Mouse (Mus musculus) heart, adult 9 months (tissue): ENCODE measurements around the gene Gtf3c5.

ENCODE experiments used
- DNase-seq, 2 experiments: peaks; one replicate each; pipeline ENCODE4 v3.0.0; 2022; ENCODE audit warnings: low spot score in 2 of 2

Gene Gtf3c5

DNA sequence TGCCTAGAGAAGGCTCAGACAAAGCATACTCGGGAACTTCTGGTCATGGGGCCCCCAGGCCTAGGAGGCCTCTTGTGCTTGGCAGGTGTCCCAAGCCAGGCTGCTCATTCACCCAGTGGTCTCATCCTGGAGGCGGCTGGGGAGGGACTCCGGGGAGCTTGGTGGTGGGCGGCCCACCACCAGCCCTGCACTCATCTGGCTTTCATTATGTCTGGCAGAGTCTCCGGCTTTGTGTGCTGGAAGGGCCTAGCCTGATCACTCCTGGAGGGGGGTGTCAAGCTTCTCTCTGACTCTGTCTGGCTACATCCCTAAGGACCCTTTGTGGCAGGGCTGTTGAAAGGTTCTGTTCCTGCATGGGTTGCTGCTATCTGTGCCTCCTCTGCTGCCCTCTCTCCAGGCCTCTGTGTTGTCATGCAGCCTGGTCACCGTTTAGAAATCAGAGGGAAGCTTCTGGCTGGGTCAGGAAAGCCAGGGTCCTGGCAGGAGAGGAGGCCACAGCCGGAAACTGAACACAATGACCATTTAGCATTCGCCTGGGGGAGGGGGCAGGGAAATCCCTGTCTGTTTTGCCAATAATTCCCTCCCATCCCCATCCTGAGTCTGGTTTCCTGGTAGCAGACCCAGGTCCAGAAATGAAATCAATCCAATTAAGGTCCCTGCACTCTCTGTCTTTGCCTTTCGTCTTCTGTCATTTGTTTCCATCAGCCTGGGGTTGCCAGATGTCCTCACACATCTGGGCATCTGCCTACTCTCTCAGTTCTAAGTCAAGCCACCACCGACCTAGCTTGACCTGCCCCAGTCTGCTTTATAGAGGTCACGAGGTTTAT is 48.9 kb downstream of the Gtf3c5 start:
- peak; percentile 60 to 77 for DNase-seq

DNA sequence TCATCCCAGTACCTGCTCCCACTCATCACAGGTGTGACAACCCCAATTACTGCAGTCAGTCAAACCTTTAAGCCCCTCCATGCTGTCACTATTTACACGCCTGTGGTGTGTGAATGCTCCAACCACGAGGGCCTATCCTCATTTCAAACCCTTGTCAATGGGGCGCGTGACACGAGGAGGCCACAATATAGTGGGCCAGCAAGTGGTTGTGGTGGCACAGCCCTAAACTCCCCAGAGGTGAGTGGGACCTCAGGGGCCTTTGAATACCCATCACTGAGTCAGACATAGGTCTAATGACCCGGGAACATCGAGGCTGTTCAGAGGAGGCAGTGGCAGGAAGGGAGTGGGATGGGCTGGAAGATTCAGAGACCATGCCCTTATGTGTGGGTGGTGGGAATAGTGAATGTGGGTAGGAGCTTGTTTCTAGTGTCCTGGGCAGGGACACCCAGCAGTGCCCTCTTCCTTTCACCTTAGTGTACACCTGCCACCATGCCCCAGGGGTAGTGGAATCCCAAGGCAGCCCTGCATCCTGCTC is 49.6 kb downstream of the Gtf3c5 start:
- peak in 1 of 2 experiments; percentile 26 for DNase-seq

DNA sequence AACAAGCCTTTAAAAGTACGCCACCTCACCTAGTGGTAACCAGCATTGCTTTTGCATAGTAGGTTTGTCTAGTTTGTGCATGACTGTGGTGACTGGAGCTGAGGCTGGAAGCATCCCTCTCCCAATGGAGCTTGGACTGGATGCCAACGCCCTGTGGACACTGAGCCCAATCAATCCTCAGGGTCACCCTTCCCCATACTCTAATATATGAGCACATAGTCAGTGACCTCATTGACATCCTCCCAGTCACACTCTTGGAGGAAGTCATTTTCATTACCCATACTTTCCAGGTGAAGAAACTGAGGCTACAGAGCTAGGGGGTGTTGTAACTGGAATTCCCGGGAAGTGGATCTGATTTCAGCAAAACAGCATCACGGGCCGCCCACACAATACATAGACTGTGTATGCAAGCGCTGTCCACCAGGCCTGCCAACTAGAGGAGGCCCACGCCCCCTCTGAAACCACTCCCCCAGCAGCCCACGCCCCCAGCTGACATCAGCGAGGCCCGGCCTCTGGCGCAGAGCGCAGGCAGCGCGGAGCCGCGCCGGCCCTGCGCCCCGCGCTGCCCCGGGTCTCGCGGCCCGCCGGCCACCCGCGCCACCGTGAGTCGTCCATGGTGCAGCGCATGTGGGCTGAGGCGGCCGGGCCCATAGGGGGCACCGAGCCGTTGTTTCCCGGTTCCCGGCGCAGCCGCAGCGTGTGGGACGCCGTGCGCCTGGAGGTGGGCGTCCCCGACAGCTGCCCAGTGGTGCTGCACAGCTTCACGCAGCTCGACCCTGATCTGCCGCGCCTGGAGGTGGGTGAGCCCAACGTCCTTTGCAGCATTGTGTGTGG is 50.4 kb downstream of the Gtf3c5 start:
- peak; percentile 90 to 92 for DNase-seq

DNA sequence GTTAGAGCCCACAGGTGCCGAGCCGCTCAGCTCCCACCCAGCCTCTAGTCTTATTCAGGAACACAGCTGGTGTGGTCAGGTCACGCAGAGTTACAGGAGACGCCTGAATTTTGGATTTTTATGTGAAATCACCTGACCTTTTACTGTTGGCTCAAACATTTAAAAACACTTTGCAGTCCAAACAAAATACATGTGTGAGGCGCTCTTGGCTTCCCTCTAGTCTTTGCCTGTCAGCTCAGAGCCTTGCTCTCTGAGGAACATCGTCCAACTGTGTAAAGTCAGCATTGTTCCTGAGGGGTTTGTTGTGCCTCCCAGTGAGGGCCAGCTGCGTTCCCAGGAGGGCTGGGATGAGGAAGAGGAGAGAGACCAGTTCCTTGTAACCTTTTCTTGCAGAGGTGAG is 53.2 kb downstream of the Gtf3c5 start:
- DNase-seq, result peak; percentile 40 to 47

DNA sequence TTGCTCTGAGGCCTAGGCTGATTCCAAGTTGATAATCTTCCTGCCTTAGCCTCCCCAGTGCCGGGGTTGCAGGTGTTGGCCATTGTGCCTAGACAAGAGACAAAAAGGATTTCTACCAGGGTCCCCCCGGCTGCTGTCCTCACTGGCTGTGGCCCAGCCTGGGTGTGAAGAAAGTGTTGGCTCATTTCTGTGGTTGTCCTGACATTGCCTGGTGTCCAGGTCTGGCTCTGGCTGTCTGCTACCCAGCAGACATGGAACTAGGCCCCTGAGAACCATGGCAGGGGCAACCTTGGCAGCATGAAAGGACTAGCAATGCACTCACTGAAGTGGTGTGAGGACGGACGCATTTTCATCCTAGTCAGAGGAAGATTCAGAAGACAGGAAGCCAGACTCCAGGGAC is 53.7 kb downstream of the Gtf3c5 start:
- DNase-seq, result no peak

DNA sequence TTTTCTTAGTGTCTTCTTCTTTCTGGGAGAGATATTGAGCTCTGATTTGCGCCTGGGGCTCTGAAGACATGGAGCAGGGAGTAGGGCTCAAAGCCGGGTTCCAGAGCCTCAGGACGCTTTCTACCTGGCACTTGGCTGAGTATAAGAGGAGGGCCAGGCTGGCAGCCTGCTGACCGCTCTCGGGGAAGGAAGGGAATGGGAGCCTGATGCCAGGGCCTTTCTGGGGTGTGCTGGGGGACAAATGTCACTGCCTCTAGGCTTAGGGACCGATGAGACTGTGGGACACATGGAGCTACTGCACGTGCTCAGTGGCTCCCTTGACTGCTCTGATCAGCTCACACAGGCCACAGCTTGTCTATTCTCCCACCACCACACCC is 55.2 kb downstream of the Gtf3c5 start:
- DNase-seq, result no peak

DNA sequence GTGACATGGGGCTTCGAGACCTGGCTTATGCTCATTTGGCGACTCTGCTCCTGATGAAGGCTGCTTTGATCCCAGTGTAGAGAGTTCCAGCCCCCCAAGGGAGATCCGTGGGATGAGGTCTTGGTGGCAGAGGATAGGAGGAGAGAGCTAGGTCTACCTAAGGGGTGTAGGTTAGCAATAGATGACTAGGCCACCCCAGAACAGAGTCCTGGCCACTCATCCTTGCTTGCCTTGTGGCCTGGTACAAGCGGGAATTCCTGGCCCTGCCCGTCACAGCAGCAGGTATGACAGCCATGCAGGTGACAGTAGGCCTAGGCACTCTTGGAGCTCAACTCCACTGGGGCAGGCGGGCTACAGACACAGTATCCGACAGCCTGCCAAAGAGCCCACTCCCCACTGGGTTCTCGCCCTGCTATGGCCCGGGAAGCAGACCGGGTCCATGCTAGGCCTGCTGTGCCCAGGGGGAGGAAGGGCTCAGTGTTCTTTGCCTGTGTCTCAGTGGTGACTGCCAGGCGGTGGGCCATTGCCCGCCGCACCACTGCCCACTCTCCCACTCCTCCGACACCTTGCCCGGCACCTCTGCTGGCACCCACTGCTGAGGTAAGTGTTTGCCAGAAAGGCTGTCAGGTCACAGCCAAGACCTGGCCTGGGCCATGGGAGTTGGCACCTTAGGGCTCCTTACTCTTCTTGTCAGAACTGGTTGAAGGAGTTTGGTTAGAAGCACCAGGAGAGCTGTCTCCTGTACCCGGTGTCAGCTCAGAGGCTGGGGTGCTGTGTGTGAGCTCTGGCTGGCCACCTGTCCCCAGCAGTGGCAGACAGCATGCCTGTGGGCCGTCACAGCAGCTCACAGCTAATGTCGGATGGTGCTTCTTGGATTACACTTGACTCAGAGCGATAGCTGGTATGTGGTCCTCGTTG is 55.9 kb downstream of the Gtf3c5 start:
- DNase-seq, result no peak

DNA sequence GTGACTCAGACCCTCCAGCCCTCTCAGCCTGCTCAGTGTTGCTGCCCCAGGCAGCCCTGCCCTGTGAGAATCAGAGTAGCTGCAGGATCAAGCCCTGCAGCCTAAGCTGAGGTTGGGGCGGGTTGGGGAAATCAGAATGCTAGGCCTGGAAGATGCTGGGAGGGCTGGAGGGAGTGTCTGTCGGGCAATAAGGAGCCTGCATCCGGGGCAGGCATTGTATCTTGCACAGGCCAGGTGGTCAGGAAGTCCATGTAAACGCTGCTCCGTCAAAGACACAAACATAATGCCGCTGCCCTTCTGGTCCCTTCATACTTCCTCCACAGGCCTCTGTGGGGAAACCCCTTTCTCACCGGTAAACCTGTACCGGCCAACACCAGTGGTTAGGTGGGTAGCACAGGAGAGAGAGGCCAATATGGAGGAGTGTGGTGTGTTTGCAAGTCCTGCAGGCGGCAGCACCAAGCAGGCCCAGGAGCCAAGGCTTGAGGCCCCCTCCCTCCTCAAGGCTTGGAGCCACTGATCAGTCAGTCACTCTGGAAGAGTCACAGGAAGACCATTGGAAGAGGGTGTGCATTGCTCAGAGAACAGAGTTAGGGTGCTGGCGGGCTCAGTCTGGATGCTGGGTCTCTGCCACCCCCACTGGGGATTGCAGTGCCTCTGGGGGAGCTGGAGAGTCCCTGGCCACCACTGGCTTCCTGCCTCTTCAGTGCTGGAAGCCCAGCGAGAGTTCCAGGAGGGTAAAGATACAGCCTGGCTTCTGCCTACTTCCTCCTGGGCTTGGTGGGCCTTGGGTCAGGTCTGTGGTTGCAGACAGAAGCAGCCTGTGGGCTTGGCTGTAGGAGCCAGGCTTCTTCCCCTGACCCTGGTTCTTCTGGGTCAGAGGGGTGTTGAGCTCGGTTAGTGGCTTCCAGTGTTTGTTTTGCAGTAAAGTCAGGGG is 57.3 kb downstream of the Gtf3c5 start:
- DNase-seq, result peak in 1 of 2 experiments; percentile 36

DNA sequence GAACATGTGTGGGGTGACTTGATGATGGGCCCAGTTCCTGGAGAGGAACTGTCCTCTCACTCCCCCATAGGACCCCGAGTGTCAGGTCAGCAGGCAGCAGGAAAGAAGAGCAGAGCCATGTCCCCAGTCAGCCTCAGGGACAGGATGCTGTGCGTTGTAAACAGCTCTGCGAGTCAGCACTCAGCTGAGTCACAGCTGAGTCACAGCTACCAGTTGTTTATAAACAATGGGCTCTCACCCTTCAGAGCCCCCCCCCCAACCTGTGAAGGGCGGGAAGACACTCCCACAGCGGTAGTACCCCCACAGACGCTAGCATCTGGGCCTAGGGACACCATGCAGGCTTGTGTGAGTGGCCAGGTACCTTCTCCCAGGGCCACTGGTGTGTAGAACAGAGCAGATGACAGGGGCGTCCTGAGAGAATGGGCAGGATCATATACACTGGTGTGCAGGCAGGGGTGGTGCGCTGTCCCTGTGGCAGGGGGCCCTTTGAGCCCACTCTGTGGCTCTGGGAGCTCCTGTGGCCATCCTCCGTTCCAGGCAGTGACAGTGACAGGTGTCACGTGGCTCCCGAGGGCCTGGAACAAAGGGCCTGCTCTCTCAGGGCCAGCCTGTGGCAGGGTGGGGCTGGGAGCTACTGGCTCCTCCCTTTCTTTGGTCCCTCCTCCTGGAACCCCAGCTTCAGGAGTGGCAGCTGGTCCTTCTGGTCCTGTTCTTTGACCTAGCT is 58.2 kb downstream of the Gtf3c5 start:
- DNase-seq, result peak; percentile 86 to 87

DNA sequence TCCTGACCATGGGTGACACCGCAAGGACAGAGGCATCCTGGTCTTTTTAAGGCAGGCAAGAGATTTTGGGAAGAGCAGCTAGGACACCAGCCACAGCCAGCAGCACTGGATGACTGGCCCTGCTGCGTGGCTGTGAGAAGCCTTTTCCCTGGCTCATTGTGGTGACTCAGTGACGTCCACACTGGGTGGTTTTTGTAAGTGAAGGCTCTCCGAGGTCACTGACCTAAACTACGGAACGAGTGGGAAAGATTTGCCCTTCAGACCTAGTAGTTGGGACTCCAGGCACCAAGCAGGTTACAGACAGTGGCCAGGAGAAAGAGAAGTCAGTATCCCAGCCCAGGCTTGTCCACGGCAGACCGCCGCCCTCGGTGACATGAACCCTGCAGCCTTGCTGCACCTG is 59.1 kb downstream of the Gtf3c5 start:
- no peak for DNase-seq

DNA sequence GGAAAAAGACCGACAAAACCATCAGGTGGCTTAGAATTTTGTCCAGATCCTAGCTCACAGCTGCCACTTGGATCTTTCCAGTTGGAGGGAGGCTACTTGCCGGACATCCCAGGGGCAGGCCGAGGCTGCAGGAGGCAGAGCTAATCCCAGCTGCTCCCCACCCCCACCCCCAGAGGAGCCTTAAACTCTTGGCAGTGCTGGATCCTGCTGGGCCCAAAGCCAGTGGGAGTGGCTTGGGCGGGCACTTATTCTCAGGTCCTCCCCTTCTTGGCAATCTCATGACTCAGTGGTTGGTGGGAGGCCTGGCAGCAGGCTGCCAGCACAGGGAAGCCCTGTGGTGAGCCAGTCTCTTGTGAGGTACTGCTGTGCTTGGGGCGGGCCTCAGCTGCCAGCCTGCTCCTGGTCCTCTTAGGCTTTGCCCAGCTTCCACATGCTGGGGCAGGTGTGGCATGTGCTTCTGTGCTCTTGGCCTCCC is 59.9 kb downstream of the Gtf3c5 start:
- peak; percentile 79 to 88 for DNase-seq

DNA sequence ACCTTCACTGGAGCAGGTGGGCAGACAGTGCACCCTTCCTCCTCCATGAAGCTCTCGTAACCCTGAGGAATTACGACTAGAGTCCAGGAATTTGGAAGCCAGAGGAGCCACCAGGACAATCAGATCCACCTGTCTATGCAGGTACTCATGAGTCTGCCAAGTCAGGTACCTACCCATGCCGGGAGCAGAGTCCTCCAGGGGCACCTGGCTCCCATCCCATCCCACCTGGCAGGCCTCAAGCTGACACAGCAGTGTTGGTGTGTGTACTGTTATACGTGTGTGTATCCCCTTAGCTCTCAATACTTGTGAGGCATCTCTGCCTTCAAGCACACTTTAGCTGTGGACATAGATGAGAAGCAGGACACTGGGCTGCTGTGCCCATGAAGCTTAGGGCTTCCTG is 61.4 kb downstream of the Gtf3c5 start:
- no peak for DNase-seq

DNA sequence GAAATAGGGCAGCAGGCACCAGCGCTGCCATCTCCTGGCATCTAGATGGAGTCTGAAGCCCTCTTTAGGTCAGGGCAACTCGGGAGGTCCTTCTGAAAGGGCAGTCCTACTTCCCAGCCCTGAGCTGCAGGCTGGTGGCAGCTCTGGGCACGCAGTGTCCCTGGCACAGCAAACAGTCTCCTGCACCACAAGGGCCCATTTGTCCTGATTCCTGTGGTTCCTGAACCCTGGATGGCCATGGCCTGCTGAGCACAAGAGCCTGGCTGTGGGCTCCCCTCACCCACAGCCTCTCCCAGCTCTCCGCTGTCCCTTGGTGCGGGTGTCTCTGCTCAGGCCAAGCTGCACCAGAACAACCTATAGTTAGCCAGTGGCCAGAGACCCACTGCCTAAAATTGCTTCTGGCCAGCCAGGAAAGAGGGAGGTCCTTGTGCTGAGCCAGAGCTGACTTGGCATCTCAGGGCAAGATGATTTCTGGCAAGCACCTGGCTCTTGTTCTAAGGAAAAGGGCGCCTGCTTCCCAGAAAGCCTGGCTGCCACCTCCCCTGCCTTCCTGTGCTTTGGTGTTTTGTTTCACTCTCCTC is 61.9 kb downstream of the Gtf3c5 start:
- DNase-seq, result no peak

DNA sequence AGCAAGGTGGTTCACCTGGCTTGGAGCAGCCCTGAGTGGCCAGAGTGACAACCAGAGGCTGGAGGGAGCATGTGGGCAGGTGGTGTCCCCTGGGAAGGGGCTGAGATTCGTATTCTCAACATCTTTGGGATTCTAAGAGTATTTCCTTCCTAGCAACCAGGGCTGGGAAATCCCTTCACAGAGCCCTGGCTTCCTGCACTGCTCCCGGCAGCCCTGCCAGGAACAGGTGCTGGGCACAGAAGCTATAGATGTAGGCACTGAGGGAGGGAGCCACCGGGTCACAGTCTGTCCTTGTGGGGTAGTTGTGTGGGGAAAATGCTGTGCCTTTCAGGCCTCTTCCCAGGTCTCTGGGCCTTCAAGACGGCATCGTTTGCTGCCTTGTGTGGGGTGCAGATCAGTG is 63.0 kb downstream of the Gtf3c5 start:
- no peak for DNase-seq

DNA sequence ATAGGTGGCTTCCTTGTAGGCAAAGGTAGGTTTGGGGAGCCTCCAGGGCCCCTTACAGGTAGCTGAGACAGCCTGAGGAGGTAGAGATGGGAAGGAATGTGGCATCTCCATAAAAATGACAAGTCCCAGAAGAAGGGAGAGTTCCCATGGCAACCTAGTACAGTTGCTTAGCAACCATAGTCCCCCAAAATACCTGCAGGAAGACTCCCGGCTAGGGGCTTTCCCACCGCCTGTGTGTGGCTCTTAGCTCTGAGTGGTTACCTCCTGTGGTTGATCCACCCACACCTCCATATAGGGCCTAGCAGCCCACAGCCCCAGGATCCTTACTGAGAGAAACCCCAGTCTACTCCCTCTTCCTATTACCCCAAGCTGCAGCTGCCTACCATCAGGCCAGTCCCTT is 65.3 kb downstream of the Gtf3c5 start:
- no peak for DNase-seq

DNA sequence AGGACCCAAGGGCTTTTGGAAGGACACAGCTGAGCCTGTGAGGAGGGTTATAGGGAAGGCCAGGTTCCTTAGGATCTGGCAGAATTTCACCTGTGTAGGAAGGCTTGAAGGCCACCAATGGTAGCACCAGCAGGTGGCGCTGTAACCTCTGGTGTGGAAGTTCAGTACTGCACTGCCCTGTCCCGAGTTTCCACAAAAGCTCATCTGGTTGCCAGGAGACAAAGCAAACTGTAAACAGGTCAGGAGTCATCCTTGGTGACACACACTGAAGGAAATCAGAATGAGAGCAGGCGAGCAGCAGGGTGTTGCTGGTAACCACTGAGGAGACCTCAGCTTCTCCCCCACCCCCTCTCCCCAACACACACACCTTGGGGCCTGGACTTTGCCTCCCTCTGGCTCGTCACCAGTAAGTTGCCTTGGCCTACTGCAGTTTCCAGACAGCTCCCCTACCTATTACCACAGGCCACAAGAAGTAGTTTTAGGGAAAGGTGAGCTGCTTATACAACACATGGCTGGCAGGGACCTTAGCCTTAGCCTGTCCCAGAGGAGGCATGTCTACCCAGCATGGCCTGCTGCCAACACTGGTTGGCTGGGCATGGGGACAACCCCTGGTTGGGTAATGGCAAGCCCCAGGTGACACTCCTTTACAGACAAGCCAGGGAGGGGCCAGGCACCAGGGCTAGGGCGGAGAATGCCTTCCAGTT is 66.2 kb downstream of the Gtf3c5 start:
- DNase-seq, result peak; percentile 67 to 81
